Mouse (Mus musculus): ENCODE results near the gene Ggt6. TPM values are rescaled to one million over a fixed set of nuclear protein-coding genes. Genes with fewer than 3 reads are reported as not detected.

The Ggt6 gene
- polyA plus RNA-seq, 1 experiment from 2014 or later = not detected

DNA sequence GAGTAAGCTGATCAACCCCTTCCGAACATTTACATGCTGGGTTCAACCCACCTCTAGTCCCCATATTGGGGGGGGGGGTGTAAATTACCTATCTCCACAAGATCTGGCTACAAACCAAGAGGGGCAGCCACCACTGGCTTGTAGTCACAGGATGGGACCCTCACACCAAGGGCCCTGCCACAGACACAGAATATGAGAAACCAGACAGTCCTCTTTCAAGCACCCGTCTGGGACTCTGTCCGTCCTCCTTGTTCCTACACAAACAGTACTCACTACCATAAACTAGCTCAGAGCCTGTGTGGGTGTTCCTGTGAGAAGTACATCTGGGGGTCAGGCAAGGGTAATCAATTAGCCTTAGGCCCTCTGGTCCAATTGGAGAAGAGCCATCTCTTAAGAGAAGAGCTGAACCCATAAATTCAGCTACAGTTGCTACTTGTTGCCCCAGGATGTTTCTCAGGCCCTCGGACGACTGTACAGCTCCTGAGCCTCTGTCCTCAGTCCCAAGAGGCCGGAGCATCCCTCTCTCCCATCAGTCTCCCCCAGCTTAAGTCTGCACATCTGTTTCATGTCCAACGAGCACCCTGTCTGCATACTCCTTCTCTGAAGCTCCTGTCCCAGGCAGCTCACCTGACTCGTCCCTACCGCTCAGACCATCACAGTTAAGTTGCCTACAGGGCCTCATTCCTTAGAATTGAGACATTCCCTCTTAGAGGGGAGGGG lies 26.7 kb upstream of the Ggt6 start:
- Histone ChIP-seq H3K4me3 (ENCODE audit: low read depth, low read length) (no peak overlapping the region), H3K4me1 (replicated peaks; ENCODE audit: control insufficient read depth, insufficient read depth, low read length) (no peaks in the 10 kb centered on the region; the same call in 1 of the 2 replicates), H3K27ac (ENCODE audit: low read depth, low read length) (no peak overlapping the region), H3K9me3 (ENCODE audit: control insufficient read depth, low read length) (no peaks in the 10 kb centered on the region), H3K4me2 (replicated peaks; ENCODE audit: low read depth, low read length) (no peak overlapping the region), H3K27me3 (ENCODE audit: control insufficient read depth, insufficient read depth, low read length) (peaks cover 3% of the 10 kb centered on the region), H3K36me3 (ENCODE audit: control insufficient read depth, insufficient read depth, low read length) (no peaks in the 10 kb centered on the region), H3K9ac (ENCODE audit: low read depth, low read length) (no peak overlapping the region)
- WGBS = 65% methylated on average over 9 of the region's 9 CpGs
- no peak for ATAC-seq (ENCODE audit: low FRiP score)
- DNase-seq (ENCODE audit: low spot score) = no peak

DNA sequence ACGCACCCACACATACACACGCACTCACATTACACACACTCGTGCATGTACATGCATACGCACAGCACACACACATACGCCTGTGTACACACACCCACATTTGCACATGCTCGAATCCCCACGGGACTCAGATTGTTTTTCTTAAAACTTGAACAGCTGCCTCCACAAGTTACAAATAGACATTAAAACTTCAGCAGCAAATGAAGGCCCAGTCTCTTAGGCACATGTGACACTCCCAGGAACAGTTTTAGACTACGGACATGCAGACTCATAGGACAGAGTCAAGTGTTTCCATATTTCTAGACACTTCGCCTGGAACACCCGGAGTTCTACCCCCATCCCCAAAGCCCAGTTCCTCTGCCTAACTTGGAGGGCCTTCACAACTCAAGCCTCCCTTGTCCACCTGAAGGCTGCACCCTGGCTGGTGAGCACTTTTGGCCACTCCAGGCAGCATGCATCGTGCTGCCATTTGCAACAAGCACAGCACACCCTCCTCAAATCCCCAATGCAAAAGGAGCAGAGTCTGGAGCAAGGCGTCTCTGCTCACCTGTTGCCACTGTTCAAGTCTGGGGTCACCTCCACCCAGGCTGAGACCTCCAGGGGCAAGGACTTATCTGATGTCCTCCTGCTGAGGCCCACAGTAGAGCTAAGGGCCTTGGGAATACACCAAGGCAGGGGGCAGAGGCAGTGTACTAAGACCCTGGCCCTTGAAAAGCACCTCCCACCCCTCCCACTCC lies 25.5 kb upstream of the Ggt6 start:
- no peak overlapping the region for H3K27ac ChIP-seq (ENCODE audit: low read depth, low read length)
- no peaks in the 10 kb centered on the region for H3K36me3 ChIP-seq (ENCODE audit: control insufficient read depth, insufficient read depth, low read length)
- no peaks in the 10 kb centered on the region; the same call in 1 of the 2 replicates for H3K4me1 ChIP-seq (replicated peaks; ENCODE audit: control insufficient read depth, insufficient read depth, low read length)
- no peaks in the 10 kb centered on the region for H3K9me3 ChIP-seq (ENCODE audit: control insufficient read depth, low read length)
- no peak overlapping the region for H3K4me2 ChIP-seq (replicated peaks; ENCODE audit: low read depth, low read length)
- no peak for DNase-seq (ENCODE audit: low spot score)
- 76% methylated on average over 12 of the region's 12 CpGs for WGBS
- ATAC-seq (ENCODE audit: low FRiP score) = no peak
- no peak overlapping the region for H3K4me3 ChIP-seq (ENCODE audit: low read depth, low read length)
- peaks cover 3% of the 10 kb centered on the region for H3K27me3 ChIP-seq (ENCODE audit: control insufficient read depth, insufficient read depth, low read length)
- no peak overlapping the region for H3K9ac ChIP-seq (ENCODE audit: low read depth, low read length)

DNA sequence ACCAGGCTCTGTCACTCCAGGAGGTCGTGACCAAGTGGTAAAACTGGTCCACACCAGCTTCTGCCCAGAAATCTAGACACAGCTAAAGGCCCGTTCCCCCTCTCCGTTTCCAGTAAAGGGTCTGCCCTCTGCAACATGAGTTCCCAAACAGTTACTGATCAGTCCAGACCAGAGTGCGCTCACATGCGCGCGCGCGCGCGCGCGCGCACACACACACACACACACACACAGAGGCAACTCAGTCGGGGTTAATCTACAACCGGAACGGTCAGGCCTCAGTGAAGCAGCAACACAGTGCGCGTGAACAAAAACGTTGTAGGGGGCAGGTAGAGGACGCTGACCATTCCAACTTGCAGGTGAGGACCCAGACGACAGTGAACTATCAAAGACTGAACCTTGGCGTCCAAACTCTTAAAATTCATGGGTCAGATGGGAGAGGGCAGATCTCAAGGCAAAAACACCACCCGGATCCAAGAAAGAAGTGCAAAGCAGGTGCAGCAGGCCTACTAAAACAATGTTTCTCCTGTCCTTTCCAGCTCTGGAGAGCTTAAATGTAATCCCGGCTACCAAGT lies 24.7 kb upstream of the Ggt6 start:
- Histone ChIP-seq H3K4me3 (ENCODE audit: low read depth, low read length) (peak overlapping the region; percentile 58), H3K4me1 (replicated peaks; ENCODE audit: control insufficient read depth, insufficient read depth, low read length) (no peaks in the 10 kb centered on the region; the same call in 1 of the 2 replicates), H3K9ac (ENCODE audit: low read depth, low read length) (no peak overlapping the region), H3K9me3 (ENCODE audit: control insufficient read depth, low read length) (no peaks in the 10 kb centered on the region), H3K4me2 (replicated peaks; ENCODE audit: low read depth, low read length) (peak overlapping the region; percentile 98), H3K27ac (ENCODE audit: low read depth, low read length) (no peak overlapping the region), H3K36me3 (ENCODE audit: control insufficient read depth, insufficient read depth, low read length) (no peaks in the 10 kb centered on the region), H3K27me3 (ENCODE audit: control insufficient read depth, insufficient read depth, low read length) (peaks cover 3% of the 10 kb centered on the region)
- DNase-seq (ENCODE audit: low spot score) (peak; percentile 42), ATAC-seq (ENCODE audit: low FRiP score) (0 out of 2 replicates have a peak, but pooled peaks have one; percentile 29)
- WGBS = 1% methylated on average over 25 of the region's 25 CpGs

DNA sequence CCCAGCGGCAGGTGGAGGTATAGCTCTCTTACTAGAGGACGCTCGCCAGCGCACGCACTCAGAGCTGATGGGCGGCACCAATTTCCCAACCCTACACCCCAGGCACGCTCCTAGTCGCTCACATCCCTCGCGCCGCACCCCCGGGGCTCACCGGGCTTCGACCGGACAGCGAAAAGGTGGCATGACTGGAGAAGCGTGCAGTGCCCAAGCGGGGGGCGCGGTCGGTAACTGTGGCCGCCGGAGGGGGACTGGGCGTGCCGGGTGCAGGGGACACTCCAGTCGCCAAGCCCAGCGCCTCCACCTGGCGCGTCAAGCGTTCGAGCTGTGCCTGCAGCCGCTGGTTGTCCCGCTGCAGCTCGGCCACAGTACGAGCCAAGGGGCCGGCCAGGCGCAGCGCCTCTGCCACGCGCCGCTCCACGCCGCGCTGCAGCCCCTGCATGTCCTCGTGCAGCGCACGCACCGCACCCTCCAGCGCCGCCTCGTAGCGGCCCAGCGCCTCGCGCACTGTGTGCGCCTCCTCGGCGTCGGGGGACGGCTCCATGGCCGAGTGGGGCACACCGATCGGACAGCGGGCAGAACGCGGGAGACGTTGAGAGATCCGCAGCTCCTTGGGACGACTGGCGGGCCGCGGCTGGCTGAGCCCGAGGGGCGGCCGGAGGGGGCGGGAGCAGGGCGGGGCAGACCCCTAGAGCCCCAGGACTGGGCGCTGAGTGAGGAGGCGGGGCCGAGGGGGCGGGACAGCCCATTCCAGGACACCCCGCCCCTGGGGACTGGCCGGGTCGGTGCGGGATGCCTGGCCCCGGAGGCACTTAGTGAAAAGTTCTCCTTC lies 24.0 kb upstream of the Ggt6 start, which contains the start of gene Smtnl2:
Gene Smtnl2, minus strand, starts transcription at position 621 of the 829 bp plus-strand sequence.
- no peaks in the 10 kb centered on the region for H3K9me3 ChIP-seq (ENCODE audit: control insufficient read depth, low read length)
- peak within 1 kb of the TSS; percentile 58 for H3K4me3 ChIP-seq (ENCODE audit: low read depth, low read length)
- peaks cover 3% of the 10 kb centered on the region for H3K27me3 ChIP-seq (ENCODE audit: control insufficient read depth, insufficient read depth, low read length)
- H3K4me2 ChIP-seq (replicated peaks; ENCODE audit: low read depth, low read length) = peak within 1 kb of the TSS; percentile 98
- H3K9ac ChIP-seq (ENCODE audit: low read depth, low read length) = peak within 1 kb of the TSS; percentile 49; the same call in 1 of the 2 replicates
- DNase-seq (ENCODE audit: low spot score) = peak; percentile 84
- peak; percentile 92 for ATAC-seq (ENCODE audit: low FRiP score)
- WGBS = under 1% methylated on average over 79 of the region's 86 CpGs
- no peaks in the 10 kb centered on the region for H3K36me3 ChIP-seq (ENCODE audit: control insufficient read depth, insufficient read depth, low read length)
- H3K27ac ChIP-seq (ENCODE audit: low read depth, low read length) = no peak within 1 kb of the TSS
- no peaks in the 10 kb centered on the region; the same call in 1 of the 2 replicates for H3K4me1 ChIP-seq (replicated peaks; ENCODE audit: control insufficient read depth, insufficient read depth, low read length)

DNA sequence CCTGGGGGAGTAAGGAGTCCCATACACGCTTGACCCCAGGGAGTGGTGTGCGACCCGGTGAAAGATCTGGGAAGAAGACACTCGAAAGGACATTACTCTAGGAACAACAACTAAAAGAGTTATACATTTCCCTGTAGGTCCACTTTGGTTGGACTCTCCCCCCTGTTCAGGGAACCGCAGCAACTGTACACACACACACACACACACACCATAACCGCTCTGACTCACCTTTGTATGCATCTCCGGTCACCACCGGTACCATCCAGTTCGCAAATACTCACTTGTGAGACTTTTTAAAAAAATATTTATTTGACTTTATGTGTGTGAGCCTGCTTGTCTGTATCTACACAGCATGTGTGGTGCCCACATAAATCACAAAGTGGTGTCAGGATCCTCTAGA lies 23.4 kb upstream of the Ggt6 start:
- ATAC-seq (ENCODE audit: low FRiP score) = peak; percentile 39; the same call in 1 of the 2 replicates
- Histone ChIP-seq H3K4me2 (replicated peaks; ENCODE audit: low read depth, low read length) (peak overlapping the region; percentile 98), H3K9ac (ENCODE audit: low read depth, low read length) (no peak overlapping the region), H3K4me1 (replicated peaks; ENCODE audit: control insufficient read depth, insufficient read depth, low read length) (no peaks in the 10 kb centered on the region; the same call in 1 of the 2 replicates), H3K27ac (ENCODE audit: low read depth, low read length) (no peak overlapping the region), H3K4me3 (ENCODE audit: low read depth, low read length) (peak overlapping the region; percentile 58), H3K36me3 (ENCODE audit: control insufficient read depth, insufficient read depth, low read length) (no peaks in the 10 kb centered on the region), H3K27me3 (ENCODE audit: control insufficient read depth, insufficient read depth, low read length) (peaks cover 3% of the 10 kb centered on the region), H3K9me3 (ENCODE audit: control insufficient read depth, low read length) (no peaks in the 10 kb centered on the region)
- no peak for DNase-seq (ENCODE audit: low spot score)
- WGBS = 27% methylated on average over 9 of the region's 9 CpGs

DNA sequence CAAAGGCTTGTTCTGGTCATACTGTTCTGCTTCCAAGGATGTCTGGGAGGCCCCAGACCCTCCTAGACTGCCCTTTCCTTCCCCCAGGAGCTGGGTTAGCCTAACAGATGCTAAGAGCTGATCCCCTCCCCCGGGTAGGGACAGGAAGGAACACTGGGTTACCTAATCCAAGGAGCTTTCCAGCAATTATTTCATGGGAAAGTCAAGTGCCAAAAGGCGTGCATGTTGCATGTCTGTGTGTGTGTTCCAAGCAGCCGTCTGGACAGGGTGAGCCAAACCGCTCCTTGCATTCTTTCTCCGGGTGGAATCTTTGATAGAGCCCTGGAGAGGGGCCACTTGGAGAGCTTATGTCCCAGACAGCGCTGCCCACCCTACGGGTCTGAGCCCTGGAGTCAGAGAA lies 22.3 kb upstream of the Ggt6 start:
- no peaks in the 10 kb centered on the region for H3K36me3 ChIP-seq (ENCODE audit: control insufficient read depth, insufficient read depth, low read length)
- no peak overlapping the region for H3K27ac ChIP-seq (ENCODE audit: low read depth, low read length)
- no peak overlapping the region for H3K9ac ChIP-seq (ENCODE audit: low read depth, low read length)
- no peaks in the 10 kb centered on the region for H3K9me3 ChIP-seq (ENCODE audit: control insufficient read depth, low read length)
- ATAC-seq (ENCODE audit: low FRiP score) (no peak), DNase-seq (ENCODE audit: low spot score) (no peak)
- H3K4me2 ChIP-seq (replicated peaks; ENCODE audit: low read depth, low read length) = no peak overlapping the region
- 82% methylated on average over 7 of the region's 7 CpGs for WGBS
- peaks cover 3% of the 10 kb centered on the region for H3K27me3 ChIP-seq (ENCODE audit: control insufficient read depth, insufficient read depth, low read length)
- no peak overlapping the region for H3K4me3 ChIP-seq (ENCODE audit: low read depth, low read length)
- H3K4me1 ChIP-seq (replicated peaks; ENCODE audit: control insufficient read depth, insufficient read depth, low read length) = peaks cover 3% of the 10 kb centered on the region; the same call in 1 of the 2 replicates

DNA sequence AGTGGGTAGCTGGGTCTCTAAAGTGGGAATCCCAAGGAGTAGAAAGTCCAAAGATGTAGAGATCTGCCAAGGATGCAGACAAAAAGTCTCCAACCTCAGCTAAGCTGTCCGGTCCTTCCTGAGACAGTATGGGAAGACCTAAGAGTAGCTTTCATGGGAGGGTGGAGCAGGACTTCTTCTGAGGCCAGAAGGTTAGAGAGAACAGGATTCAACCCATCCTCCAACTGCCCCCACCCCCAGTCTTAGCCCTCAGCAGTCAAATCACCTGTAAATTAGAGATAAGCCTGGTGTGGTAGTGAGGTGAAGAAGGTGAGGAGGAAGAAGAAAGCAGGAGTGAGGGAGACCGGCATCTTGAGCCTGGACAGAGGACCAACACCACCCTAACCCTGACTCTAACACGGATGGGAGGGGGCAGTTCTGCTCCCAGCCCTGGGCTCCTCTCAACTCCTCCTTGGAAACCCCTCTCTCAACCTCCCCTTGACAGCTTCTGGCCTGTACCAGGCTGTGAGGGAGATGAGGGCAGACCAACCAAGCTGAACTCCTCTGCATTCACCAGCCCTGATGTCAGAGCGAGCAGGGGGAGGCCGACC lies 21.6 kb upstream of the Ggt6 start:
- 65% methylated on average over 5 of the region's 5 CpGs for WGBS
- Histone ChIP-seq H3K27me3 (ENCODE audit: control insufficient read depth, insufficient read depth, low read length) (peaks cover 3% of the 10 kb centered on the region), H3K4me1 (replicated peaks; ENCODE audit: control insufficient read depth, insufficient read depth, low read length) (peaks cover 3% of the 10 kb centered on the region; the same call in 1 of the 2 replicates), H3K36me3 (ENCODE audit: control insufficient read depth, insufficient read depth, low read length) (no peaks in the 10 kb centered on the region), H3K9ac (ENCODE audit: low read depth, low read length) (no peak overlapping the region), H3K4me2 (replicated peaks; ENCODE audit: low read depth, low read length) (no peak overlapping the region), H3K27ac (ENCODE audit: low read depth, low read length) (no peak overlapping the region), H3K4me3 (ENCODE audit: low read depth, low read length) (no peak overlapping the region), H3K9me3 (ENCODE audit: control insufficient read depth, low read length) (no peaks in the 10 kb centered on the region)
- ATAC-seq (ENCODE audit: low FRiP score) (no peak), DNase-seq (ENCODE audit: low spot score) (no peak)

DNA sequence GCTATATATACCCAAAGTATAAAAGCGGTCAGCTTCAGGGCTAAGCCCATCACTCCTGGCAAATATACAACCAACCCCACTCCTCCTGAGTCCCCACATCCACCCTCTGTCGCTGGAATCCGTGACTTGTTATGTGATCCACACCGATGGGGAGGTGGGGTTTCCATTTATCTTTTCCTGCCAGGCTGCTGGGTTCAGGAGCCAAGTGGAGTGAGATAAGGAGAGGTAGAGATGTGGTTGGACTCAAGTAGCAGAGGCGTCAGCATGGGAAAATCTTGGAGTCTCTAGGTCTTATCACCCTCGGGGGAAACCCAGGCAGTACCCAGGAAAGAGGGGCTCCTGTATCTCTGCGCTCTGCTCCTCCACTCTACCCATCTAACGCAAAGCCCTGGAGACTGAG lies 20.2 kb upstream of the Ggt6 start:
- peaks cover 3% of the 10 kb centered on the region; the same call in 1 of the 2 replicates for H3K4me1 ChIP-seq (replicated peaks; ENCODE audit: control insufficient read depth, insufficient read depth, low read length)
- 88% methylated on average over 8 of the region's 8 CpGs for WGBS
- DNase-seq (ENCODE audit: low spot score) (no peak), ATAC-seq (ENCODE audit: low FRiP score) (no peak)
- H3K4me3 ChIP-seq (ENCODE audit: low read depth, low read length) = no peak overlapping the region
- peaks cover 3% of the 10 kb centered on the region; the same call in 1 of the 2 replicates for H3K27me3 ChIP-seq (ENCODE audit: control insufficient read depth, insufficient read depth, low read length)
- H3K4me2 ChIP-seq (replicated peaks; ENCODE audit: low read depth, low read length) = no peak overlapping the region
- no peaks in the 10 kb centered on the region for H3K36me3 ChIP-seq (ENCODE audit: control insufficient read depth, insufficient read depth, low read length)
- no peak overlapping the region for H3K9ac ChIP-seq (ENCODE audit: low read depth, low read length)
- H3K9me3 ChIP-seq (ENCODE audit: control insufficient read depth, low read length) = no peaks in the 10 kb centered on the region
- no peak overlapping the region for H3K27ac ChIP-seq (ENCODE audit: low read depth, low read length)

Data from hindbrain, embryonic 11.5 days (tissue).